Mouse (Mus musculus) gastrocnemius, adult 8-10 months (tissue): ENCODE results near the gene Rack1. TPM values are rescaled to one million over a fixed set of nuclear protein-coding genes. Genes with fewer than 3 reads are reported as not detected.
"Not testable (repeated sequence)": the region's sequence is repeated elsewhere in the genome, so short reads cannot be mapped to it uniquely, and the experiment has no call there.

ENCODE experiments used
- DNase-seq, 2 experiments: peaks; one replicate each; pipeline ENCODE4 v3.0.0; 2022; ENCODE audit warnings: low spot score in 2 of 2
- total RNA-seq, 4 experiments: library from RNA; stranded (reverse); gene quantifications; 2 replicates each; pipeline ENCODE4 v1.2.4; 2022

Rack1 gene
- total RNA-seq, 4 experiments from 2014 or later, result 411 to 495 (median 459) TPM

DNA sequence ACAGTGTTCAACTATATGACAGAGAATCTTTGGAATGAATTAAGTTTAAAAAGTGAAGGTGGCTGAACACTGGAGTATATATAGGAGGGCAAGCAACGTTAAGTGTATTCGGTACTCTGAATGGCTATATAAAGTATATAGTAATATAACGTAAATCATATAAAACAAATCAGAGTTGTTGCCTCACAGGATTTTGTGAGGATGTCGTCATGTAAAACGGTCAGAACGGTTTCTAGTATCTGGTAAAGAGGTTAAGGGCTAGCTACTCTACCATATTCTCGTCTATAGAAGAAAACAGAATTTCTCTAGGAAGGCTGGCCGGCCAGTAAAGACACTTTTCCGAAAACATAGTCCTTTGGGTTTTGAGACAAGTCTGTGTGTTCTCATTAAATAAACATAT, 17.7 kb downstream of the Rack1 start:
- no peak for DNase-seq

DNA sequence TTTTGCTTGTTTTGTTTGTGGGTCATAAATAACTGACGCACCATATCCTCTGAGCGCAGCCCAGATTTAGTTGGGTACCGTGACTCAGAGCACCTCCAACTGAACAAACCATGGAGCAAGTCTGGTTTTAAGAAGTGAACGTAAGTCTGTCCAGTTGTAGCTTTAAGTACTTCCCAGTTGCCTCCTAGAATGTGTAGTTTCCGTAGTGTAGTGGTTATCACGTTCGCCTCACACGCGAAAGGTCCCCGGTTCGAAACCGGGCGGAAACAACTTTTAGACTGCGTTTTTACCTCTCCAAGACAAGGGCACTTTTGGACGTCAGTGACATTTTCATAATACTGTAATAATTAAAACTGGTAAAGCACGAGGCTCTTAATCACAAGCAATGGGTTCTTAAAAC, 18.2 kb downstream of the Rack1 start:
- DNase-seq, result peak; percentile 72 to 80

DNA sequence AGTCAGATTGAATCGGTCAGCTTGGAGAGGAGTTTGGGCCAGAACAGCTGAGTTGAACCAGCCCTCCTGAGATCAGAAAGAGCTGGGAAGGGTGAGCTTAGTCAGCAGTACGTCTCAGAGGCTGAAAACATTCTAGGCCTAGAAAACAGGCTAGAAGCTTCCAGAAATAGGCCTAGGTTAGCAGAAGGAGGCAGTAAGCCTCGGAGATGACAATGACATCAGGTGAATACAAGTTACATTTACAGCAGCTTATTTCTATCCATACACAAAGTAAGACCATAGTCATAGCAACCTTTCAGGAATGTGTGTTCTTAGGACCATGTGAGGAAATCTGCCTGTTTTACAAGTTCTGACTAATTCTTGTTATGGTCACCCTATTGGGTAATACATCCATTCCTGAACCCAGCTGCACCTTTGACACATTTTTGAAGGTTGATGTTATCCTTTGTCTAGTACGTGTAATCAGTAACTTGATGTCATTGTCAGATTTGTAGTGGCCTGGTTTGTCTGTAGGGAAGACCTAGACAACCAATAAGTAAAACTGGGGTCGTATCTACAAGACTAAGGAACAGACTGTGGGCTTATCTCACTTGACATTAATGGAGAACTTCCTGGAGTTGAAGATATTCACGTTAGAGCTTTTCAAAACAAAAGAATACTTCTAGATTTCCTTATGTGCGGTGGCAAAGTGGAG, 19.6 kb downstream of the Rack1 start:
- no peak for DNase-seq

DNA sequence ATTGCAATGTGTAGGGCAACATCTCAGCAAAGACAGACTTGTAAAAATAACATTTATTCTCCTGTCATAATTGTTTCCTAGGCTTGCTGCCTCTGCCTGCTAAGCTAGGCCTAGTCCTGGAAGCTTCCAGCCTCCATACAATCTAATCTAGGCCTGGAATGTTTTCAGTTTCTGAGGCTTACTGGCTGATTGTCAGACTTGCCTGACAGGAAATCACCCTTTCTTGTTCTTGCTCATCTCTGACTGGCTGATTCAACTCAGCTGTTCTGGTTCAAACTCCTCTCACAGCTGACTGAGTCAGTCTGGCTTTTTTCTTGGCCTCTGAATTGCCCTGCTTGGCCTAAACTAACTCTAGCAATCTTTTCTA, 20.2 kb downstream of the Rack1 start:
- no peak for DNase-seq

DNA sequence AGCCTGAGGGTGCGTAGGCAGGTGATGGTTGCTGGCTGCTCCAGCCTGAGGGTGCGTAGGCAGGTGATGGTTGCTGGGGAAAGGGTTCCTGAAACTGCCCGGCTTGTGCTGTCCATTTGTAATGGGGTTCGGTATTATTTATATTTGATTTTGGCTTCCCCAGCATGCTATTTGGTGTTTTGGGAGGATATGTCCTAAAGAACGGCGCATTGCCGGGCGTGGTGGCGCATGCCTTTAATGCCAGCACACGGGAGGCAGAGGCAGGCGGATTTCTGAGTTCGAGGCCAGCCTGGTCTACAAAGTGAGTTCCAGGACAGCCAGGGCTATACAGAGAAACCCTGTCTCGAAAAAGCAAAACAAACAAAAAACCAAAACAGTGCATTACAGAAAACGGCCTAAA, 21.2 kb downstream of the Rack1 start:
- not testable (repeated sequence) for DNase-seq

DNA sequence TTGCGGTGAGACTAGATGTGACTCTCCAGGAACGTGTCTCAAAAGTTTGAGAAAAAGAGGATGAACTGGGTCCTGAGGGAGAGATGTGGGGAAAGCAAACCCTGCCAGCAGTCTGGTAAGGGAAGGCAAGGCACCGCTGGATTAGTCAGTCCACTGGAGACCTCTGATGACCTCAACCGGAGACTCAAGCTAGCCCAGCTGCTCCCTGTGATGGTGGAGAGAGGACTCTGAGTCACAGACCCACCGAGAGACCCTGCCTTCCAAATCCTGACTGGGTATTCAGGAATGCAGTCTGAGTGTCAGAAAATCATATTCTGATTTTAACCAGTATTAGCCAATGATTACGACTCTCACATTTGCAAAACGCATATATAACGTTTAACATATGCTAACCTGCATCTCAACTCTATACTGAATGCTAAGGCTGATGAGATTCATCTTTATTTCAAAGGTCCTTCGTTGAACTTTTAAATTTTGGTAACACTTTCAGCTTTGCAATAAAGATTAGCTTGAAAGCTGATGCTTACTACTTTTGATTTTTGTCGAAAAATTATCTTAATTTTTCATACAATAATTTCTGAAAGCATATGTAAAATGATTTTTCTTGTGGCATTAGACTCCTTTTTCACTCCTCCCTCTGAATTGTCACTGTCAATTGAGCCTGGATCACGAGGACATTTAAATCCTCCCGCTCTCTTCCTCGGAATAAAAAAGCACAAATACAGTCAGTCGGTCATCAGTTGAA, 22.8 kb downstream of the Rack1 start:
- no peak for DNase-seq

- DNase-seq, result no peak
Observed at GRCm38 (mm10) chr11:48823536-48823972, 23.4 kb downstream of the Rack1 start.

DNA sequence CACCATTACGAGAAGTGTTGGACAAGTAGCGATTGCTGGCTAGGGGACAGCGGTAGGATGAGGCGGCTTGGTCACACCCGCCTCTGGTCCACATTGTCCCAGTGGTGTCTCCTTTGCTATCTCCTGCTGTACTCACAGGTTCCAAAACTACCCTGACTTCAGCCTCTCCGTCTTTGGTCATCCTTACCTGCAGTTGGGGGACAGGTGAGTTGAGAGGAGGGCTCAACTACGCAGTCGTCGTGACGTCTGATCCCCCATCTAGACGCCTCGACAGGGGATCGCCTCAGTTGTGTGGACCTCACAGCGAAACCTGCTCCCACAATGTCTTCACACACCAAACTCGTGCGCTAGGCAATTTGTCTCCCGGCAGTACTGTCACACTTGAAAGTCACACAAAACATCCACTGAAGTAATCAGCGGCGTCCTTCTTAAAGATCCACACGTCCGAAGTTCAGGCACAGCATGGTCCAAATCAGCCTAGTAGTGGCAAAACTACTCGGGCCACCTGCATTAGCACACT, 24.2 kb downstream of the Rack1 start:
- no peak for DNase-seq

GRCm38 (mm10) chr11:48825979-48826751, 26.0 kb downstream of the Rack1 start, which contains the start of the genes Trim7 and Gm12184:
TSS of gene Trim7 (plus strand) at chr11:48826140.
TSS of gene Gm12184 (minus strand) at chr11:48826655.
- not testable (repeated sequence) for DNase-seq

GRCm38 (mm10) chr11:48826752-48827096, 26.6 kb downstream of the Rack1 start:
- no peak for DNase-seq

- DNase-seq, result no peak
Observed at GRCm38 (mm10) chr11:48827926-48828325, 27.8 kb downstream of the Rack1 start.

DNA sequence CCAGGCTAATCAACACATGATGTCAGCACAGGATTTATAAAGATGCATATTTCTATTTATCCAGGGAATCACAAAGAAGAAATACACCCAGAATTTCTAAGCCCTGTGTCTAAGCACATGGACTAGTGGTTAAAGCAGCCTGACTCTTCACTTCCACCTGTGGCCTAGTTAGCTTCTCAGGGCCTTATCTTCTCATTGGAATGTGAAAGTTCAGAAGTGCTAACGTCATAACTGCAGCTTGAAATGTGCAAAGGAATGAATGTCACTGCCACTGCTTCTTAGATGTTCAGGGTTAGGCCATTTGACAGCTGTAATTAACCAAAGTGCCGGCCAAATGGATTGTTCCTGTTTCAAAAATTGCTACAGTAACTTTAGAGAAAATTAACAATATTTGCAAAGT, 30.1 kb downstream of the Rack1 start:
- DNase-seq, result no peak

DNA sequence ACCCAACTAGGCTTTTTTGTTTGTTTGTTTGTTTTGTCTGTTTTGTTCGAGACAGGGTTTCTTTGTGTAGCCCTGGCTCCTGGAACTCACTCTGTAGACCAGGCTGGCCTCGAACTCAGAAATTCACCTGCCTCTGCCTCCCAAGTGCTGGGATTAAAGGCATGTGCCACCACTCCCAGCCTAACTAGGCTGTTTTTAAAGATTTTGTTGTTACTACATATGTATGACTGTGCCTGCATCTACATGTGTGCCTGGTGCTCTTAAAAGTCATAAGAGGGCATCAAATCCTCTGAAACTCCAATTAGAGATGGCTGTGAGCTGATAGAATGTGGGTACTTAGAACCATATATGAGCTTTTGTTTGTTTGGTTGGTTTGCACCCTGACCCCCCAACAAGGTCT, 31.1 kb downstream of the Rack1 start:
- no peak for DNase-seq

DNA sequence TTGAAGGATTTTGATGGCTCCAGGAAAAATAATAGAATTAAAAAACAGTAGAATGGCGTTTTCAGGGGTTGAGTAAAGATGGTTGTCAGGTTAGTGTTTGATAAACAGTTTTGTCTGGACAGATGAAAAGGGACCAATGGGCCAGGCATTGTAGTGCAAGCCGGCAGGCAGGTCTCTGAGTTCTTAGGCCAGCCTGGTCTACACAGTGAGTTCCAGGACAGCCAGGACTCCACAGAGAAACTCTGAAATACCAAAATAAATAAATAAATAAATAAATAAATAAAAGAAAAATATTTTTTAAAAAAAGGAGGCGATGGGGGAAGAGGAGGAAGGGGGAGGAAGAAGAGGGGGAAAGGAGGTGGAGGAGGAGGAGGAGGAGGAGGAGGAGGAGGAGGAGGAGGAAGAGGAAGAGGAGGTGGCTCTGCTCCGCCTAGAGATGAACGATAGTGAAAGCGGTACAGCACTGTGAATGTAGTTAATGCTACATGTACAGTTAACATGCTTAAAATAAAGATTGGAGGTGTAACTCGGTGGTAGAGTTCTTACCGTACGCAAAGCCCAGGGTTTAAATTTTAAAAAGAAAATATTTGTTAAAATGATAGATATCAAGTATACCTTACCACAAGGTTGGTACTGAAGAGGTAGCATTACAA, 33.1 kb downstream of the Rack1 start:
- DNase-seq, result no peak

DNA sequence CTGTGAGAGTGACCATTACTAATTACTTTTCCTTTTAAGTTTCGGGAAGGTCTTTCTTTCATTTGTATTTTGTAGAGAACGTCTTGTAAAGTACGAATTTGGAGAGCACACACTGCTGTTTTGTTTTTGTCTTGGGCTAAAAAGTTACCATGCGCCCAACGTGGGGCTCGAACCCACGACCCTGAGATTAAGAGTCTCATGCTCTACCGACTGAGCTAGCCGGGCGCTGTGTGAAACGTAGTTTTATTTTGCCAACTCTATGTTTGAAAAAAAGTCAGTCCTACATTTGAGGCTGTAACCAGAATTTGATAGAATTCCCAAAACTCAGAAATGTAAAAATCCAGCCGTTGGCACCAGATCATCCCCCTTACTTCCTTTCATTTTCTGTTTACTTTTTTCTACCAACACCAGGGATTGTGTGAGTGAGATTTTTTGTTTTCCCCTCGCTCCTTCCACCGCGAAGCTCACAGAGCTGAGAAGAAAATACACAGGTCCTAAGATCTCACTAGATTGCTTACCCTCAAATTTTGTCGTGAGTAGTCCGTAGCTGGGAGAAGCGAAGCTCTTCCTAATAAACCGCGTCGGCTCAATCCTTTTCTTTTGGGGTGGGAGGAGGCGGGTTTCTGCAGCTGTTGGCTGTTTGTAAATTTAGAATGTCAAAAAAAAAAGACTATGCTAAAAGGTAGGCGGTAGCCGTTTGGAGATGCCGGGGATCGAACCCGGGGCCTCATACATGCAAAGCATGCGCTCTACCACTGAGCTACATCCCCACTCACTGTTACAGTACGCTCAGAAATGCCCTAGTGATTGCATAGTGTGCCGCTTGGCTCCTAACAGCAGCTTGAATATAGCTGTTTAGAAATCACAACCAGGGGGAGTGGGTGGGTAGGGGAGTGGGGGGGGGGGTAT, 33.9 kb downstream of the Rack1 start:
- DNase-seq, result peak; percentile 85 to 86

GRCm38 (mm10) chr11:48835923-48836322, 35.8 kb downstream of the Rack1 start:
- DNase-seq, result no peak

DNA sequence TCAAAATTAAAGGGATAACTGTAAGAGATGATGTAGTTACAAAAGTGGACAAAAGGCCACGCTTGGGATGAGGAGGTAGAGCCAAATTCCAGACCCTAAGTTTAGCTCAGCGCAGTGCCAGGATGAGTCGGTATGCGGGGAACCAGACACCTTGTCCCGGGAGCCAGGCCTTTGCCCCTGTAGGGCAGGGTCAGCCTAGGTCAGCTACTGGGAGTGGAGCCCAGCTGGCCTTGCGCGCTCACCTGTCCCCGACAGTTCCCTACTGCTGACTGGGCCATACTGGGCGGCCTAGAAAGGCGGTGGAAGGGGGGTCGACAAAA, 36.8 kb downstream of the Rack1 start:
- DNase-seq, result peak; percentile 80 to 89

DNA sequence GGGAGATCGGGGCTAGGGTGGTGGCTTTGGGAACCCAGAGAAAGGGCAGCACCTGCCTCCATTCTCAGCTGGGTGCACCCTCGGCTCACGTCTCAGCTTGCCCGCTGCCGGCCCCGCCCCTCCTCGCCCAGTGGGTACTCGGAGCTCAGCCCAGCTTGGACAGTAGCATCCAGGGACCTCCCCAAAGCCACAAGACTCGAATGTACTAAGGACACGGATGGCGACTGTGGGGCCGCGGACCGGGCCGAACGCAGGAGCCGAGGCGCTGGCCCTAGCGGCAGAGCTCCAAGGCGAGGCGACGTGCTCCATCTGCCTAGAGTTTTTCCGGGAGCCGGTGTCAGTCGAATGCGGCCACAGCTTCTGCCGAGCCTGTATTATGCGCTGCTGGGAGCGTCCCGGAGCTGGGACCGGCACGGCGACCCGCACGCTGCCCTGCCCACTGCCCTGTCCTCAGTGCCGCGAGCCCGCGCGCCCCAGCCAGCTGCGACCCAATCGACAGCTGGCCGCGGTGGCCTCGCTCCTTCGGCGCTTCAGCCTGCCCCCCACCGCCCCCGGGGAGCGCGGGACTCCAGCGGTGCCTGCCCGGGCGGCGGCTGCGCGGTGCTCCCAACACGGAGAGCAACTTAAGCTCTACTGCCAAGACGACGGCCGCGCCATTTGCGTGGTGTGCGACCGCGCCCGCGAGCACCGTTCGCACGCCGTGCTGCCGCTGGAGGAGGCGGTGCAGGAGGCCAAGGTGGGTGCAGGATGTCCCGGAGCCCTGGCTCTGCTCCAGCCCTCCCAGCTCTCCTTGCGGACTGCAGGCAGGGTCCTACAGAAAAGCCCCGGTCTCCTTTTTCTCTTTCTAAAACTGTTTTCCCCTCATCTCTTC, 37.4 kb downstream of the Rack1 start:
- DNase-seq, result peak in 1 of 2 experiments; percentile 65

- no peak for DNase-seq
Observed at GRCm38 (mm10) chr11:48838181-48838797, 38.2 kb downstream of the Rack1 start.
